Mouse (Mus musculus): ENCODE data around the gene Olfr315.
A peak's percentile ranks its signal among the peaks of the same experiment; 100 is the strongest.
"Not testable (repeated sequence)": the region's sequence is repeated elsewhere in the genome, so short reads cannot be mapped to it uniquely, and the experiment has no call there.

The Olfr315 gene

GRCm38 (mm10) chr11:58772888-58773287 is at the start of gene Olfr315:
Gene Olfr315 (plus strand): TSS chr11:58773188.
- no peak for DNase-seq (ENCODE audit: low spot score)

GRCm38 (mm10) chr11:58723914-58724313 is 49.1 kb upstream of the Olfr315 start, which contains the start of gene Olfr318:
Gene Olfr318 (minus strand): TSS chr11:58724014.
- DNase-seq (ENCODE audit: low spot score): no peak

GRCm38 (mm10) chr11:58727896-58728650 is 44.9 kb upstream of the Olfr315 start:
- DNase-seq (ENCODE audit: low spot score): not testable (repeated sequence)

- no peak for DNase-seq (ENCODE audit: low spot score)
Measured at GRCm38 (mm10) chr11:58733372-58733771, 39.6 kb upstream of the Olfr315 start.

GRCm38 (mm10) chr11:58738792-58739262 is 34.2 kb upstream of the Olfr315 start, which contains the start of gene Olfr317:
Gene Olfr317 (minus strand): TSS chr11:58739212.
- DNase-seq (ENCODE audit: low spot score): no peak

GRCm38 (mm10) chr11:58751096-58751495 is 21.9 kb upstream of the Olfr315 start:
- not testable (repeated sequence) for DNase-seq (ENCODE audit: low spot score)

GRCm38 (mm10) chr11:58752434-58752833 is 20.6 kb upstream of the Olfr315 start, which contains the start of gene Olfr316:
Gene Olfr316 (plus strand): TSS chr11:58752734.
- DNase-seq (ENCODE audit: low spot score): no peak

- DNase-seq (ENCODE audit: low spot score): no peak
Measured at GRCm38 (mm10) chr11:58782480-58783089, 9.6 kb downstream of the Olfr315 start, which contains the start of gene Olfr314. Gene Olfr314 (plus strand): TSS chr11:58782952.

- no peak for DNase-seq (ENCODE audit: low spot score)
Measured at GRCm38 (mm10) chr11:58784182-58784581, 11.2 kb downstream of the Olfr315 start.

- no peak for DNase-seq (ENCODE audit: low spot score)
Measured at GRCm38 (mm10) chr11:58787651-58788050, 14.7 kb downstream of the Olfr315 start.

- DNase-seq (ENCODE audit: low spot score): no peak
Measured at GRCm38 (mm10) chr11:58788346-58788745, 15.4 kb downstream of the Olfr315 start.

GRCm38 (mm10) chr11:58789532-58789931 is 16.5 kb downstream of the Olfr315 start:
- no peak for DNase-seq (ENCODE audit: low spot score)

GRCm38 (mm10) chr11:58790053-58790452 is 17.1 kb downstream of the Olfr315 start:
- DNase-seq (ENCODE audit: low spot score): no peak

- DNase-seq (ENCODE audit: low spot score): no peak
Measured at GRCm38 (mm10) chr11:58790646-58791045, 17.7 kb downstream of the Olfr315 start.

- no peak for DNase-seq (ENCODE audit: low spot score)
Measured at GRCm38 (mm10) chr11:58795856-58796255, 22.9 kb downstream of the Olfr315 start.

GRCm38 (mm10) chr11:58796850-58797249 is 23.9 kb downstream of the Olfr315 start:
- DNase-seq (ENCODE audit: low spot score): no peak

GRCm38 (mm10) chr11:58799747-58800146 is 26.8 kb downstream of the Olfr315 start:
- DNase-seq (ENCODE audit: low spot score): no peak

GRCm38 (mm10) chr11:58801558-58802228 is 28.7 kb downstream of the Olfr315 start, which contains the start of gene Fam183b:
Gene Fam183b (minus strand): TSS chr11:58801960.
- DNase-seq (ENCODE audit: low spot score): no peak

GRCm38 (mm10) chr11:58803871-58804270 is 30.9 kb downstream of the Olfr315 start:
- no peak for DNase-seq (ENCODE audit: low spot score)

- DNase-seq (ENCODE audit: low spot score): no peak
Measured at GRCm38 (mm10) chr11:58804393-58804792, 31.4 kb downstream of the Olfr315 start.

GRCm38 (mm10) chr11:58812001-58812400 is 39.0 kb downstream of the Olfr315 start:
- DNase-seq (ENCODE audit: low spot score): peak; percentile 9

GRCm38 (mm10) chr11:58814700-58815099 is 41.7 kb downstream of the Olfr315 start, which contains the start of gene Olfr313:
Gene Olfr313 (plus strand): TSS chr11:58815000.
- not testable (repeated sequence) for DNase-seq (ENCODE audit: low spot score)
